Mouse (Mus musculus) v-Abl transformed pro-B cells (cell line): ENCODE measurements around the gene Snrpb2.

ENCODE experiments used
- in situ Hi-C, 2 experiments: fragments of 400-800 bp; cut with MboI; formaldehyde crosslinking; loops; one replicate each; pipeline ENCODE4 v1.15.1; 2025; ENCODE audit not compliant: unreplicated experiment in 2 of 2

Gene Snrpb2

DNA sequence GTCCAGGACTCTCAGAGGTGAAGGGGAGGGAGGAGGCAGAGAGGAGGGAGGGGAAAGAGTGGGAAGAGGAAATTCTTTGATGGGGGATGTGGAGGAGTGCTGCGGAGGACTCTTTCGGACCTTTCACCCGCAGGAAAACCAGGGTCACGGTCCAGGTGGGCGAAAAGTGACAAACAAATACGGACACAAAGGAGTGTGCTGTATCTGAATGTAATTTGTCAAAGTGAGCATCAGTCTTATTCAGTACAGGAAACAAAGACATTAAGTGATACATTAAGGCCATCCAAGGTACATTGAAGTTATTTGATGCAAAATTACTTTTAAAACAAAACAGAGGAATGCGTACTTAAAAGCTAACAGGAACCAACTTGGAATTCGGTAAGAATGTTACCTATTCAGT lies 27.0 kb downstream of the Snrpb2 start:
- in situ Hi-C loops, result no loop called here

DNA sequence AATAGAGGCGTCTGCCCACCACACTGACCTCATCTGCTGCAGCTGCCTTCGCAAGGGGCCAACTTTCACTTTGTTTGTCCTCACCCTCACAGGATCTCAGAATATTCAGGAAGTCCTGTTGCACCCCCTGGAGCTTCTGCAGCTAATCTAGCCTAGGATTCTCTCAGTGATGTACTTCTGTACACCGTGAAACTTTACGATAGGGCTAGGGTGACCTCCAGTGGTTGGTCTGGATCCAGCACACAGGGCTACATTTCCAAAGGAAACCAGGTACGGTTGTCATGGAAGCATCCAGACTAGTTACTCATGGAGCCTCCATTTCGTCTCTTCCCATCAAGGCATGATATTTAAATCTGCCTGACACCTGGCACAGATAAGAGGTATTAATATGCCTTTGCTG lies 30.9 kb downstream of the Snrpb2 start:
- in situ Hi-C loops, result no loop called here

DNA sequence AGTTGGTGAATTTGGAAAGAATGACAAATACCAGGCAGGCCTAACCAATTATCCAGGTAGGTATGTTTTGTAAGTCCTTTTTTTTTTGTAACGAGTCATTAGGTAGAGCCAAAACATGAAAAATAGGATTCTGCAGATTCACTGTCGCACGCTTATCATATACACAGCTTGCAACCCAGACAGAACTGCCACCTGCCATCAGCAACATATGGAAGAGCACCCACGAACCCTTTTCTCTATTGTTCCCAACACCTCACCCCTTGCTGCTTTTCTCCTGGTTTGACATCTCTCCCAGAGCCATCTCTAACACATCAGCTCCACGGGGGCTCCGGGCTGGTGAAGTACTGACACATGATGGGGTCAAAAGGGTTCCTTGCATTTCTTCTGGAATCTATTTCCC lies 31.9 kb downstream of the Snrpb2 start:
- in situ Hi-C loops, result no loop called here

DNA sequence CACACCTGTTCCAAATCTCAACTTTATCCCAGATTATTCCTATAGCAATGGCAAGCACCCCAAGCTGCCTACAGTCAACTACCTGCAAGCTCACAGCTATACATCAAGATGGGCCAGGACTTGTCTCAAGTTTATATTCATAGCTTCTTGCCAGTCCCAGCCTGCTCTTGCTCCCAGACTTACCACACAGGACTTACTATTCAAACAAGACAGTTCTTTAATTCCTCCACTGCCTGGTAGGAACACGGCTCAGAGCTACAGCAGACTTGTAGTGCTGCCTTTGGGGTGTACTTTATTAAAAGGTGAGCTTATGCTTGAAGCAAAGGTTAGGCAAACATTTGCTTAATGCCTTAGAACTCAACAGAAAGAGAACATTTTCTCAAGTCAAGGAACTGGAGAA lies 34.3 kb downstream of the Snrpb2 start:
- in situ Hi-C loops, result no loop called here

DNA sequence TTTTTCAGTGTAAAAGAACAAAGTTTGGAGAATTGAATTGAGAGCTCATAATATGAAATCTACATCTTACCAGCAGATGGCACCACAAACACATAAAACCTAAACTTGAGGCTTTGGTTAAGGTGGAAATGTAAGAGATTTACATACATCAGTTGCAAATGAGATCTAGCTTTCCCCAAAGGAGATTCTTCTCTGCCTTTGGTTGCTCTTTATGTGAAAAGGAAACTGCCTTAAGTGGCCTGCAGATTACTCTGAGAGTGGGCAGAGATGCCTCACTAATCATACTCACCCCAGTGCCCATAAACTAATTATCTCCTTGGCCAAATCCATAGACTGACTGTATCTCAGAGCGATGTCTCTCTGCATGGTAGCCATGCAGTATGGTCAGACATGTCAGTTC lies 51.0 kb downstream of the Snrpb2 start:
- in situ Hi-C loops, result loop anchor here (5.0 to 25.0 kb wide), 6 partner anchors 673 to 1498 kb away; no protein-coding TSS in a partner anchor

DNA sequence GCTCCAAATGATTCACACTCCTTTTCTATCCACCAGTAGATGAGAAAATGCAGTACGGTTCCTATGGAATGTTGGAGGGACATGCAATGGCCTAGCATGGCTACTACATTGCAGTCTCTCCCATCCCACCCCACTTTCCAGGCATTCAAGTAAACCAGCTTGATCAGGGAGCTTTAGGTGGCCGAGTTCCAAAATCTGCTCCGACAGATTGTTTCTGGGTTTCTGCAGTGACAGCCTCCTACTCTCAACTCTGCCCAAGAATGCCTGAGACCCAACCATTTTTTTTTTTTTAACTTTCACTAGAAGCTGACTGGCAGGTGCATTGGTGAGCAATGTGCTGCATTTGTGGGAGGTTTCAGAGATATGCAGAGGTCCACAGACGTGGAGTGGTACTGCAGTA lies 51.9 kb downstream of the Snrpb2 start:
- in situ Hi-C loops, result loop anchor here (5.0 to 25.0 kb wide), 6 partner anchors 673 to 1498 kb away; no protein-coding TSS in a partner anchor

DNA sequence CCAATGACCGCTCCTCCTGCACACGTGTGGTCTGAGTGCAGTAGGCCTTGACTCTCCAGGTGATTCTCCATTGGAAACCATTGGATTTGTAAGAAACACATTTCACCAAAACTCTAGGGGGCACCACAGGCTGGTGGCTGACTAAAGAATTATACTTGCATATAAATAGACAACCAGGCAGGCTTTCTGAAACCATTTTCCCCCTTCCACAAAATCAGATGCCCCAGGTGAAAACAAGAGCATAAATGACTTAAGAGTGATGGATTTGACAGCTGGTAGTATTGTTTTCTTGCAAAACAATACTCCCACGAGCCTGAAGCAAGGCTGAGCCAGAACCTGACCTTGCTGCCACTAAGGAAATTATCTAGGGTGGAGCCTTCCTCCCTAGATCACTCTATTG lies 54.6 kb downstream of the Snrpb2 start:
- in situ Hi-C loops, result loop anchor here (10.0 to 25.0 kb wide), 5 partner anchors 670 to 1495 kb away; no protein-coding TSS in a partner anchor

DNA sequence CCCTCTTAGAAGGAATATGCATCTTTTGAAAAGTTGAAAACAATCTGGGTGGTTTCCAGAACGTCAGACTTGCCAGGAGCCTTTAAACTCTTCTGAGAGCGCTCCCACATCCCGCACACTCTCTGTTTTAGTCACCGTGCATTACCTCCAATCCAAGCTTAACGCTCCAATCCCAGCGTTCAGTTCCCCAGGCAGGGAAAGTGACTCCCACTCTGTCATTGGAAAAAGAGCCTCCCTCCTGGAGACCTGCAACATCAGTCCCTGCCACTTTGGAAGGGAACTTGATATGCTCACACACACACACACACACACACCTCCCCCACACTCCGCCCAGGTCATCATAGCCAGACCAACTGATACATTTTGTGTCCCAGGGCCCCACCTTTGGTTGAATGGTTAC lies 55.4 kb downstream of the Snrpb2 start:
- in situ Hi-C loops, result loop anchor here (10.0 to 25.0 kb wide), 5 partner anchors 669 to 1494 kb away; no protein-coding TSS in a partner anchor
